Mouse (Mus musculus) neural tube, embryonic 15.5 days (tissue): Measurements from ENCODE around the gene Vax2. TPM values are rescaled to one million over a fixed set of nuclear protein-coding genes. Genes with fewer than 3 reads are reported as not detected.
A peak's percentile ranks its signal among the peaks of the same experiment; 100 is the strongest.

Experiments
- ATAC-seq: fragments of 200-750 bp; cut with Nextera tagmentation; 2 replicates; pipeline ENCODE4 v1.8.0; 2017; ENCODE audit warnings: mild to moderate bottlenecking, moderate TSS enrichment, moderate library complexity; ENCODE audit not compliant: low FRiP score
- H3K27ac ChIP-seq: fragments of 300-500 bp; sonication (generic); replicated peaks from 2 replicates; pipeline ENCODE4 v1.5.1; 2015; ENCODE audit warnings: mild to moderate bottlenecking, inconsistent platforms
- H3K27me3 ChIP-seq: fragments of 300-500 bp; sonication (generic); replicated peaks from 2 replicates; pipeline ENCODE4 v1.6.1; 2015; ENCODE audit warnings: inconsistent platforms
- H3K36me3 ChIP-seq: fragments of 300-500 bp; sonication (generic); 2 replicates; pipeline ENCODE4 v1.6.1; 2015; ENCODE audit warnings: inconsistent platforms
- H3K4me1 ChIP-seq: fragments of 300-500 bp; sonication (generic); 2 replicates; pipeline ENCODE4 v1.6.1; 2015; ENCODE audit warnings: inconsistent platforms
- H3K4me2 ChIP-seq: fragments of 300-500 bp; sonication (generic); 2 replicates; pipeline ENCODE4 v1.6.1; 2015; ENCODE audit warnings: inconsistent platforms, mild to moderate bottlenecking, moderate library complexity
- H3K4me3 ChIP-seq: fragments of 300-500 bp; sonication (generic); replicated peaks from 2 replicates; pipeline ENCODE4 v1.5.1; 2015; ENCODE audit warnings: mild to moderate bottlenecking, inconsistent platforms
- H3K9ac ChIP-seq: fragments of 300-500 bp; sonication (generic); replicated peaks from 2 replicates; pipeline ENCODE4 v1.6.1; 2015; ENCODE audit warnings: mild to moderate bottlenecking, inconsistent platforms
- H3K9me3 ChIP-seq: fragments of 300-500 bp; sonication (generic); replicated peaks from 2 replicates; pipeline ENCODE4 v1.6.1; 2016; ENCODE audit warnings: inconsistent platforms
- WGBS: fragments of 180-500 bp; shearing (Covaris S2); methylation state at CpG from one replicate; pipeline ENCODE4 v1.1.7; 2015; ENCODE audit warnings: mixed read lengths; 5-methylcytosine and 5-hydroxymethylcytosine counted together
- polyA plus RNA-seq: library from polyadenylated mRNA; unstranded; fragments of >200 nt; fragmentation: Nextera tagmentation; extraction: Ambion mirVana; gene quantifications from 2 replicates; pipeline ENCODE4 v1.2.1, GENCODE M21; 2015

Vax2 gene
- polyA plus RNA-seq, 1 experiment from 2014 or later, result not detected

DNA sequence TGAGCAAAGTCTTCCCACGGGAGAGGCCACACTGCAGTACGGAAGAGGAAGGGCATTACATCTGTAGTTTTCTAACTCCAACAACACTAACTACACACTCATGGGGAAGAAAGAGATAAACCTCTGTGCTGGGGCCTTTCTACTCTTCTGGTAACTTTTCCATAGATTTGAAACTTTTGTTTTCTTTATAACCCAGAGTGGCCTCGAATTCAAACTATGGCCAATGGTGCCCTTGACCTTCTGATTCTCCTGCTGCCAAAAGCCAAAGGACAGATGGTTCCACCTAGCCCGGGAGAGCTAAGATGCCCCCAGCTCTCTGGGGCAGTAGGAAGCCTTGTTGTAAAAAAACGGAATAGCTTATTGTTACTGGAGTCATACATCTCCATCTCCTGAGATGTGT, 11.1 kb upstream of the Vax2 start:
- ATAC-seq, result no peak
- peaks cover 93% of the 10 kb centered on the region for H3K27me3 ChIP-seq
- H3K27ac ChIP-seq, result no peak overlapping the region
- no peak overlapping the region for H3K4me3 ChIP-seq
- H3K9ac ChIP-seq, result no peak overlapping the region
- WGBS, result under 1% methylated on average over 5 of the region's 5 CpGs
- H3K36me3 ChIP-seq, result no peaks in the 10 kb centered on the region
- H3K9me3 ChIP-seq, result no peaks in the 10 kb centered on the region
- no peak overlapping the region for H3K4me2 ChIP-seq
- 0 out of 2 replicates have a peak, but pooled peaks cover 4% of the 10 kb centered on the region for H3K4me1 ChIP-seq

- Histone ChIP-seq H3K4me3 (no peak overlapping the region), H3K9ac (no peak overlapping the region), H3K4me1 (0 out of 2 replicates have a peak, but pooled peaks cover 4% of the 10 kb centered on the region), H3K27ac (no peak overlapping the region), H3K9me3 (no peaks in the 10 kb centered on the region), H3K27me3 (peaks cover 92% of the 10 kb centered on the region), H3K36me3 (no peaks in the 10 kb centered on the region), H3K4me2 (no peak overlapping the region)
- under 1% methylated on average over 11 of the region's 11 CpGs for WGBS
- ATAC-seq, result no peak
Measured at GRCm38 (mm10) chr6:83701001-83701400, 10.1 kb upstream of the Vax2 start.

DNA sequence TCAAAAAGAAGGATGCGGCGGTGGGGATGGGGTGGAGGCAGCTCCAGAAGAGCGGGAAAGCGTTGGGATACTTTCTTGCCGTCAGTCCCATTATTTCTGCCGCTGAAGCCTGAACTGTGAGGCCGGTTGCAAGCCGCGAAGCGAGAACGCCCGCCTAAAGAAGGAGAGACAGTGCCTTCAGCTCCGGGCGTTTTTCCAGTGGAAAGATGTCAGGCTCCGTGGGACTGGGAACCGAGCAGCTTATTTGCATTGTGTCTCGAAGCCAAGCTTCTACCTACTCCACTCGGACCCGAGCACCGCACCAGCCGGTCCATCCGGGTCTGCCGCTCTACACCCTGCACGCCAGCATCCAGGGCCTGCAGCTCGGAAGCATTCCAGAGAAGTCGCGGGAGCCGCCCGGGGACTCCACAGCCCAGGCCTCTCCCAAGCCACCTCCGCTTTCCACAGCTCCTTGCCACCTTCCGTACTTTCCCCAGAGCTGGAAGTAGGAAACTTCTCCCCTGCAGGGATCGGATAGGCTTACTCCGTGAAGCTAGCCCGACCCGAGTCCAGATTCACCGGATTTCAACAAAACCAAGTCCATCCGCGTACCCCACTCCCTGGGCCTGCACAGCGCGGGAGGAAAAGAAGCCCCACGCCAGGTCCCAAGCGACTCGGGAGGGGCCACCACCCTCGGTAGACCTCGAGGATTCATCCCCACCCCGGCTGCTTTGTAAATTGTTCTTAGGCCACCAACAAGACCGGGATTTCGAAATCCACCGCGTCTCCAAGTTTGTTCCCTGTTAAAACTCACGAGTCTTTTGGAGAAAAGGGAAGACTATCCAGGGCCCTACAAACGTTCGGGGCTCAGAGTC, 8.7 kb upstream of the Vax2 start:
- 0 out of 2 replicates have a peak, but pooled peaks cover 4% of the 10 kb centered on the region for H3K4me1 ChIP-seq
- peaks cover 92% of the 10 kb centered on the region for H3K27me3 ChIP-seq
- H3K9me3 ChIP-seq, result no peaks in the 10 kb centered on the region
- no peak overlapping the region for H3K4me3 ChIP-seq
- H3K36me3 ChIP-seq, result no peaks in the 10 kb centered on the region
- H3K9ac ChIP-seq, result no peak overlapping the region
- no peak for ATAC-seq
- H3K4me2 ChIP-seq, result no peak overlapping the region
- 1% methylated on average over 53 of the region's 53 CpGs for WGBS
- no peak overlapping the region for H3K27ac ChIP-seq

- H3K27ac ChIP-seq, result no peak overlapping the region
- H3K27me3 ChIP-seq, result peaks cover 92% of the 10 kb centered on the region
- no peak for ATAC-seq
- H3K4me2 ChIP-seq, result no peak overlapping the region
- under 1% methylated on average over 27 of the region's 27 CpGs for WGBS
- no peak overlapping the region for H3K4me3 ChIP-seq
- 0 out of 2 replicates have a peak, but pooled peaks cover 4% of the 10 kb centered on the region for H3K4me1 ChIP-seq
- no peaks in the 10 kb centered on the region for H3K9me3 ChIP-seq
- H3K9ac ChIP-seq, result no peak overlapping the region
- H3K36me3 ChIP-seq, result no peaks in the 10 kb centered on the region
Measured at GRCm38 (mm10) chr6:83703000-83703721, 7.9 kb upstream of the Vax2 start.

DNA sequence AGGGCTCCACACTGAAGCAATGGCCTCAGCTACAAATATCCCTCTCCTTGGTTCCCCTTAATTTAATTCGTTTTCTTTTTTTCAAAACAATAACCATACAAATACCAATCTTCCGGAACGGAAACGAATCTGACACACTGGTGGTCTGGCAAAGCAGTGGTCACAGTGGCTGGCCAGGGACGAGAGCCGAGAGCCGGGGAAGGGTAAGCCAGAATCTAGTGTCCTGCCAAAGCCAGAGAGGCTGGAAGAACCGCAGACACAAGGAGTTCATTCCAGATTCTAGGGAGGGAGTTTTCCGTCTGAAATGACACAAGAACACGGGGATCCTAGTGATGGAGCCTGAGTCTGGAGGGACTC, 7.4 kb upstream of the Vax2 start:
- Histone ChIP-seq H3K36me3 (no peaks in the 10 kb centered on the region), H3K4me3 (no peak overlapping the region), H3K9me3 (no peaks in the 10 kb centered on the region), H3K4me1 (0 out of 2 replicates have a peak, but pooled peaks cover 4% of the 10 kb centered on the region), H3K4me2 (no peak overlapping the region), H3K27ac (no peak overlapping the region), H3K27me3 (peaks cover 92% of the 10 kb centered on the region), H3K9ac (no peak overlapping the region)
- under 1% methylated on average over 10 of the region's 10 CpGs for WGBS
- ATAC-seq, result no peak

- no peaks in the 10 kb centered on the region for H3K36me3 ChIP-seq
- no peak for ATAC-seq
- no peak overlapping the region for H3K4me3 ChIP-seq
- H3K4me2 ChIP-seq, result no peak overlapping the region
- H3K27ac ChIP-seq, result no peak overlapping the region
- H3K9me3 ChIP-seq, result no peaks in the 10 kb centered on the region
- no peak overlapping the region for H3K9ac ChIP-seq
- H3K27me3 ChIP-seq, result peaks cover 92% of the 10 kb centered on the region
- WGBS, result 11% methylated on average over 1 of the region's 1 CpGs
- 0 out of 2 replicates have a peak, but pooled peaks cover 4% of the 10 kb centered on the region for H3K4me1 ChIP-seq
Measured at GRCm38 (mm10) chr6:83704294-83704693, 6.8 kb upstream of the Vax2 start.

DNA sequence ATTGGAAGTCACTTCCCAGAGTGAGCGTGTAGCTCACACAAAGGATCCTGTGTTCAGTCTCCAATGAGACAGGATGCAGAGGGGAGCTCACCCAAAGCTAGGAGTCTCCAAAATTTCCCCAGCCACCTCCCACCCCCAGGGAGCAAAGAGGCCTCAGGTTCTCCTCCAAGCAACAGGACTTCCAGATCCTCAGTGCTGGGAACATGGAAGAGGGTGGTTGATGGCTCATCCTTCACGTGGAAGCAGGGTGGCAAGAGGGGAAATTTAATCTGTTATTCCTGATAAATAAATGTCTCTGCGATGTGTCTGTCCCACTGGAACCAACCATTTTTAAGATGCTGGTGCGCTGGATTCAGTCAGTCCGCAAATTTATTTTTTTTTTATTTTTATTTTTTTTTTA, 6.4 kb upstream of the Vax2 start:
- no peaks in the 10 kb centered on the region for H3K9me3 ChIP-seq
- H3K9ac ChIP-seq, result no peak overlapping the region
- no peak overlapping the region for H3K4me3 ChIP-seq
- peaks cover 92% of the 10 kb centered on the region for H3K27me3 ChIP-seq
- ATAC-seq, result no peak
- no peak overlapping the region for H3K4me2 ChIP-seq
- H3K27ac ChIP-seq, result no peak overlapping the region
- 0 out of 2 replicates have a peak, but pooled peaks cover 4% of the 10 kb centered on the region for H3K4me1 ChIP-seq
- no peaks in the 10 kb centered on the region for H3K36me3 ChIP-seq
- WGBS, result 17% methylated on average over 5 of the region's 5 CpGs

- no peaks in the 10 kb centered on the region for H3K9me3 ChIP-seq
- peaks cover 98% of the 10 kb centered on the region for H3K27me3 ChIP-seq
- 3% methylated on average over 6 of the region's 6 CpGs for WGBS
- no peak overlapping the region for H3K27ac ChIP-seq
- H3K36me3 ChIP-seq, result no peaks in the 10 kb centered on the region
- H3K4me3 ChIP-seq, result no peak overlapping the region
- no peak overlapping the region for H3K4me2 ChIP-seq
- H3K4me1 ChIP-seq, result peaks cover 19% of the 10 kb centered on the region
- ATAC-seq, result no peak
- no peak overlapping the region for H3K9ac ChIP-seq
Measured at GRCm38 (mm10) chr6:83707738-83708510, 3.1 kb upstream of the Vax2 start.

DNA sequence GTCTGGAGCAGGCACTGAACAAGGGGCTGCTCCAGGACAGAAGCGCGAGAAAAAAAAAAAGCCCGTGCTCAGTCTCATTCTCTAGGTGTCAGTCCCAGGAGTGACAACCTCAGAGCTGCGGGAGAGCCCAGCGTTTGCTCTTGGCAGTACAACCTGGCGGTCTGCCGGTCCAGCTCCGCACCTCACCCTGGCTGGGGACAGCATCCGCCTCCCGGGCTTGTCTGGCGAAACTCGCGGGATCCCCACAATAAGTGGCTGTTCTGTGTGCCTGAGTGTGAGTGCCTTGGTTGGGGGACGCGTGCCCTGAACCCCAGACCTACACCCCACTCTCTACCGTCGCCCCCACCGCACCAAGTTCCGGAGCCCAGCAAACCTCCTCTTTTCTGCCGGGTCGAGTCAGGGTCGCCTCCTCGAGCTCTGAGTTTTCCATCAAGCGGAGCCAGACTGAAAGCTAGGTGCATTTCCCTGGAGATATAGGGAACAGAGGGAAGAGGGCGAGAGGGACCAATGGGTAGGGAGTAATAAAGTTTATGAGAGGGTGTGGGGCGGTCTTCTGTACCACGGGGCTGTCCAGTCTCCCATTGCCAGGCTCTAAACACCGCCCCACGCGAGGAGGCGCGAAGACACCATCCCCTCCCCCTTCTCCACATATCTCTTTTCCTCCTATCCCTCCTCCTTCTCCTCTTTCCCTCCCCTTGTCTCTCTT, 550 bp upstream of the Vax2 start:
- Histone ChIP-seq H3K27ac (no peak overlapping the region), H3K9ac (no peak overlapping the region), H3K36me3 (no peaks in the 10 kb centered on the region), H3K27me3 (peaks cover 98% of the 10 kb centered on the region), H3K9me3 (no peaks in the 10 kb centered on the region), H3K4me1 (peaks cover 19% of the 10 kb centered on the region), H3K4me2 (peak overlapping the region; percentile 56), H3K4me3 (peak overlapping the region; percentile 27)
- 1% methylated on average over 32 of the region's 32 CpGs for WGBS
- ATAC-seq, result 0 out of 2 replicates have a peak, but pooled peaks have one; percentile 29

- Histone ChIP-seq H3K4me1 (peaks cover 19% of the 10 kb centered on the region), H3K27ac (no peak overlapping the region), H3K36me3 (no peaks in the 10 kb centered on the region), H3K27me3 (peaks cover 93% of the 10 kb centered on the region), H3K9me3 (no peaks in the 10 kb centered on the region), H3K4me2 (peak overlapping the region; percentile 56), H3K4me3 (peak overlapping the region; percentile 27; the same call in 1 of the 2 replicates), H3K9ac (no peak overlapping the region)
- 1% methylated on average over 45 of the region's 45 CpGs for WGBS
- no peak for ATAC-seq
Measured at GRCm38 (mm10) chr6:83711725-83712475, 836 bp downstream of the Vax2 start.
